Mouse (Mus musculus): Measurements from ENCODE around the gene Rexo4. TPM values are rescaled to one million over a fixed set of nuclear protein-coding genes. Genes with fewer than 3 reads are reported as not detected.

The Rexo4 gene
- polyA plus RNA-seq, 1 experiment from 2014 or later = 40.9 TPM

DNA sequence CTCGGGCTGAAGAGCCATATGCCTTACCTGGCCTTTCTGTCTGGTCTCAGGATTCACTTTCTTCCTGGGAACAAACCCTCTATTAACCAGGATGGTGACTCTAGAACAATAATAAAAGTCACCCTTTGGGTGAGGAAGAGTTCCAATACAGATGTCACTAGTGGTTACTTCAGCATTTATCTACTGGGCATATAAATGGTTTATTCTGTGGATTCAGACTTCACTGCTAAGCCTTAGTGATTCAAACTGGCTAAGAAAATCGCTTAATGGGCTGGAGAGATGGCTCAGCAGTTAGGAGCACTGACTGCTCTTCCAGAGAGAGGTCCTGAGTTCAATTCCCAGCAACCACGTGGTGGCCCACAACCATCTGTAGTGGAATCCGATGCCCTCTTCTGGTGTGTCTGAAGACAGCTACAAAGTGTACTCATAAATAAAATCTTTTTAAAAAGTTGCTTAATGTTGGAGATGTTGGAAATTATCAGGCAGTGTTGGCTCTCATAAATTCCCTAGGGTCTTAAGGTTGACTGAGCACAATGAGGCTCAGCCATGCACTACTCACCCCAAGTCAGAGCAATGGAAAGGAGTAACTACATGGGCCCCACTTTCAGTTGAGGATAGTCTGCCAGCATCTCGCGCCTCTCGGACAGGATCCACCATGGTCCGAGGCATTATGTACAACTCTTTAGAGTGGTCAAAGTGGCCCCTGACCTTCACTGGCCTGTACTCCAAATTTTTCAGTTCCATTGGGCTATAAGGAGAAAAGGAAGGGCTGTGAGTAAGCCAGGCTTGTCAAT is 49.8 kb downstream of the Rexo4 start:
- H3K9ac ChIP-seq = no peak overlapping the region
- no peak overlapping the region for H3K4me3 ChIP-seq
- 0 out of 2 replicates have a peak overlapping the region, but pooled peaks have one; percentile 99 for H3K4me2 ChIP-seq (replicated peaks)
- no peak for ATAC-seq (ENCODE audit: low FRiP score)
- no peaks in the 10 kb centered on the region for H3K9me3 ChIP-seq (replicated peaks)
- 66% methylated on average over 8 of the region's 8 CpGs for WGBS
- H3K27me3 ChIP-seq = no peaks in the 10 kb centered on the region
- peaks cover 53% of the 10 kb centered on the region for H3K36me3 ChIP-seq
- H3K27ac ChIP-seq = no peak overlapping the region
- peaks cover 52% of the 10 kb centered on the region for H3K4me1 ChIP-seq

DNA sequence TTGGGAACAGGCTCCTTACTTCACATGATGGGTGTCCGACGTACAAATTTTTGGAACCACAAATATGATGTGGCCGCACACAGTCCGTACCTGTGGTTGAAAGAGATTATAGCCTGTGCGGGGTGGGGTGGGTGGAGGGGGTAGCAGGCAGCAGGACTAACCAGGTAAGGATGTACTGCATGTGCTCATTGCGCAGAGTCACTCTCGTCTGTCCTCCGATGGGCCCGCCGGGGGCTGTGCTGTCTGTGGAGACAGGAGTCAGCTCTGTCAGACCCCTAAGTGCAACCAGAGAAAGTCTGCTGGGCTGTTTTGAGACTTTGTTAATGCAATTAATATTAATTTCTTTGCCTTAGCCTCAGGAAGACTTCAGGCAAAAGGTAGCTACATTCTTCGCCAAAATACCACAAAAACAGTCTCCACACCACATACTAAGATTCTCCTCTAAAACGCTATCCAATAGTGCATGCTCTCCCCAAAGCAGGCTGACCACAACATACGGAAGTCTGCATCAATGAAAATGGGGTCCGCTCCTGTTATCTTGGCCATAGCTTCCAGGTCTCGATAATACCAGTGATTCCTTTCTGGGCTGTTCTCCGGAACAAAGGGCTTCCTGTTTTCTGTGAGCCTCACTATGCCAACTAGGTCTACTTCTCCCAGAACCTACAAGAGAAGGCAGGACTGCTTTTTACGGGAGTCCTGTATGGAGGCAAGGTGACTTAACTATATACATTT is 50.6 kb downstream of the Rexo4 start:
- no peak for ATAC-seq (ENCODE audit: low FRiP score)
- no peak overlapping the region for H3K9ac ChIP-seq
- H3K4me2 ChIP-seq (replicated peaks) = no peak overlapping the region
- peaks cover 46% of the 10 kb centered on the region for H3K36me3 ChIP-seq
- 87% methylated on average over 17 of the region's 17 CpGs for WGBS
- H3K27me3 ChIP-seq = no peaks in the 10 kb centered on the region
- no peak overlapping the region for H3K27ac ChIP-seq
- H3K4me3 ChIP-seq = no peak overlapping the region
- no peaks in the 10 kb centered on the region for H3K9me3 ChIP-seq (replicated peaks)
- peaks cover 59% of the 10 kb centered on the region for H3K4me1 ChIP-seq

DNA sequence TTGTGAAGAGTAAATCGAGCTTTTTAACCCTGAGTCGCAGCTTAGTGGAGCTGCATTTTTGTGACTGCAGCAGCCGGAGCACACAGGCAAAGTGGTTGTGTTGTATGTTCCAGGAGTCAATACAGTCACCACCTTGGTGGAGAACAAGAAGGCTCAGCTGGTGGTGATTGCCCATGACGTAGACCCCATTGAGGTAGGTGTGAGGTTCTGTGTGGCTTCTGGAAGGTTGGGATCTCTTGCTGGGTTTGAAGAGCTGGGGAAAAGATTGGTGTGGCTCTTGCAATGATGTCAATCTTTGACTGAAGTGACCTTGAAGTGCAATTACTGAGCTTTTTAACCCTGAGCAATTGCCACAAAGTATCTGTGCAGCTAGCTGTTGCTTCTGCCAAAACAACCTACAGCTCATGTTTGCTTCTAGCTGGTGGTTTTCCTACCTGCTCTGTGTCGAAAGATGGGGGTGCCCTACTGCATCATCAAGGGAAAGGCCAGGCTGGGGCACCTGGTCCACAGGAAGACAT is 51.9 kb downstream of the Rexo4 start:
- Histone ChIP-seq H3K27ac (no peak overlapping the region), H3K4me2 (replicated peaks) (peak overlapping the region; percentile 100), H3K9ac (peak overlapping the region; percentile 97), H3K4me1 (peaks cover 53% of the 10 kb centered on the region), H3K9me3 (replicated peaks) (no peaks in the 10 kb centered on the region), H3K36me3 (peaks cover 44% of the 10 kb centered on the region), H3K4me3 (peak overlapping the region; percentile 90), H3K27me3 (no peaks in the 10 kb centered on the region)
- no peak for ATAC-seq (ENCODE audit: low FRiP score)
- 70% methylated on average over 5 of the region's 5 CpGs for WGBS

DNA sequence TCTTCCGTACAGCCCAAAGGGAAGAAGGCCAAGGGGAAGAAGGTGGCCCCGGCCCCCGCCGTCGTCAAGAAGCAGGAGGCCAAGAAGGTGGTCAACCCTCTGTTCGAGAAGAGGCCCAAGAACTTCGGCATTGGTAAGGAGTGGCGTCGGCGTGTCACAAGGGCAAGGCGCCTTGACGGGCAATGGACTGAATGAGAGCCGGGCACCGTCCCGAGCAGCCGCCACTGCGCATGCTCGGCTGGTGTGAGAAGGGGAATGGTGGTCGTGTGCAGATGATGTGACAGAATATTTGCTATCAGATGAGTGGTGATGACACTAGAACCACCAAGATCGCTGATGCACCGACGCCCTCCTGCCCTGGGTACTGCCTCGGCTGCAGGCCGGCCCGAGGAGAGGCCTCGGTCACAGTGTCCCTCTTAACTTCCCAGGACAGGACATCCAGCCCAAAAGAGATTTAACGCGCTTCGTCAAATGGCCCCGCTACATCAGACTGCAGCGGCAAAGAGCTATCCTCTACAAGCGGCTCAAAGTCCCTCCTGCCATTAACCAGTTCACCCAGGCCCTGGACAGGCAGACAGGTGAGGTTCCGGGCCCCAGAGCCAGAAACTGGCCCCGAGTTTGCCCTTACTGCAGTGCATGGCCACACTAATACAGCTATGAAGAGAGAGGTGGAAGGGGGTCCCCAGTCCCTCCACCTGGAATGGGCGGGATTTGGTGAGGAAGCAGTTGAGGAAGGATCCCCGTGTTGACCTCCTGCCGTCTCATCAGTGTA is 53.0 kb downstream of the Rexo4 start:
- Histone ChIP-seq H3K4me3 (peak overlapping the region; percentile 90), H3K4me2 (replicated peaks) (peak overlapping the region; percentile 100), H3K27me3 (no peaks in the 10 kb centered on the region), H3K4me1 (peaks cover 45% of the 10 kb centered on the region), H3K9ac (peak overlapping the region; percentile 97), H3K36me3 (peaks cover 53% of the 10 kb centered on the region), H3K27ac (peak overlapping the region; percentile 89), H3K9me3 (replicated peaks) (no peaks in the 10 kb centered on the region)
- ATAC-seq (ENCODE audit: low FRiP score) = peak; percentile 60
- WGBS = 1% methylated on average over 37 of the region's 37 CpGs

DNA sequence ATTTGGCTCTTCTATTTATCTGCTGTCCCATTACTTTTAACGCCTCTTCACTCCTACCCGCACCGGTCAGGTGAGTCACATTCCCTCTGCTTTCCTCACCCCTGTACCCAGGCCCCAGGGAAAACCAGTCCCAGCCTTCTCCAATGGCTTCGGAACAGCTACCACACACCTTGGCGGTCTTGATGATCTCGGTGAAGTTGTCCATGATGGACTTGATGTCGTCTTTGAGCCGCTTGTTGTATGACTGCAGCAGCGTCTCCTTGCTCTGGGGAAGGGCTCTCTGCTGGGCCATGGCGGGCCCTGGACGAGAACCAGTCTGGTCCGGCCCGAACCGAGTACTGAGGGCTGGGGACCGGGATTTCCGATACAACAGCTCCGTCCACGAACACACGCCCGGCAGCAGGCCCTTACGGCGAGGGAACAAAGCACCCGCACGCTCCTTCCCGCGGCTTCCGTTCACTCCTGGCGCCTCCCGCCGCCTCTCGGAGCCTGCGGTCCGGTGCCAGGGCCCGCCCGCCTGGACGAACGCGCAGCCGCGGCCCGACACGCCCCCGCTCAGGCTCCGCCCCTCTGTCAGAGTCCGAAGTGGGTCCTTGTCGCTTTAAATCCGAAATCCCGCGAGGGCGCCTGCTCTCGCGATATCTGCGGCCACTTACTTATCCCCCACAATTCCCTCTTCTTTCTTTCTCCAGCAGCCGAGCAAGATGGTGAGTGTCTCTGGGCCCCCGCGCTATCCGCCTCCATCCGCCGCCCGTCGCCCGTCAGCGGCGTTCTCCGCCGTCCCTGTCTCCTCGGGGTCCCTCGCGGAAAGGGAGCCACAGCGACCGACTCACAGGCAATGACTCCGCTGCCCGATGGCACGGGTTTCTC is 53.8 kb downstream of the Rexo4 start, which contains the start of the genes Med22 and Rpl7a:
Med22 (minus strand) TSS at position 554 of the 870 bp plus-strand sequence.
Rpl7a (plus strand) TSS at position 641 of the 870 bp plus-strand sequence.
- Histone ChIP-seq H3K9ac (peak within 1 kb of the TSS; percentile 97), H3K27ac (peak within 1 kb of the TSS; percentile 89), H3K9me3 (replicated peaks) (no peaks in the 10 kb centered on the region), H3K4me2 (replicated peaks) (peak within 1 kb of the TSS; percentile 100), H3K4me3 (peak within 1 kb of the TSS; percentile 90), H3K27me3 (no peaks in the 10 kb centered on the region), H3K36me3 (peaks cover 61% of the 10 kb centered on the region), H3K4me1 (peaks cover 41% of the 10 kb centered on the region)
- WGBS = under 1% methylated on average over 73 of the region's 74 CpGs
- ATAC-seq (ENCODE audit: low FRiP score) = peak; percentile 92

DNA sequence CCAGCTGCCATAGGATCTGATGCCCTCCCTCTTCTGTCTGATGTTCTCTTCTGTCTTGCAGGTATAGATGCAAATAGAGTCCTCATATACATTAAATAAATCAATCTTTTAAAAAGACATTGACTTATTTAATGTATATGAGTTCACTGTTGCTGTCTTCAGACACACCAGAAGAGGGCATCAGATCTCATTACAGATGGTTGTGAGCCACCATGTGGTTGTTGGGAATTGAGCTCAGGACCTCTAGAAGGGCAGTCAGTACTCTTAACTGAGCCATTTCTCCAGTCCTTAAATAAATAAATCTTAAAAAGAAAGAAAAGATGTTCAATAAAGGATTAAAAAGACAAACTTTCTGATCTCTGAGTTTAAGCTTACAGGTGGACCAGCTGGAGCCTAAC is 54.8 kb downstream of the Rexo4 start:
- peak overlapping the region; percentile 89; the same call in 1 of the 2 replicates for H3K27ac ChIP-seq
- ATAC-seq (ENCODE audit: low FRiP score) = no peak

DNA sequence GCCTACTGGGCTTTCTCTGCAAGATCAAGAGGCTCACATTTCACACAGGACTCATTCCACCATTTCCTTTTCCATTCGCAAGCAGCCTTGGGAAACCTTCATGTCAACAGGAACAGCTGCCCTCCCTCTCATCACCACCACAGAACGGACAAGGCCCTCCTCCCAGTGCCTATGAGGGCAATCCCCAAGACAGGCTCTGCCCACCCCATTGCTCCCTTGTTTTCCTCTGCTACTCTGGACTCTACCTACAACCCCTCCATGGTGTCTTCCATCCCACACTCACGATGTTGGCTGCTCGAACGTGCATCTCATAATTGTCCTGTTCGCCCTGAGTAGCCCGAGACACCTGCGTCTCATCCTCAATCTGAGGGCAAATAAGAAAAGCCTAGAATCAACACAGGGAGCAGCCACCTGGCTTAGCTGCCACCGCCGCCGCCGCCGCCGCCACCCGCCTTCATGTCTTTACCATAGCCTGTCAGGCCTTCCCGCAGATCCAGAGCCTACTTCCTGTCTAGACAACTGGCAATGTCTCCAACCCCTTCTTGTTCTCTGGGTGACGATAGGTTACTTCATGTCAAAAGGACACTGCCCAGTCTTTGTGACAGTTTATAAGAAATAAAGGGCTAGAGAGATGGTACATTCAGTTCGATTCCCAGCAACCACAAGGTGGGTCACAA is 55.3 kb downstream of the Rexo4 start:
- Histone ChIP-seq H3K9ac (peak overlapping the region; percentile 87), H3K27me3 (no peaks in the 10 kb centered on the region), H3K36me3 (peaks cover 56% of the 10 kb centered on the region), H3K4me1 (peaks cover 35% of the 10 kb centered on the region), H3K27ac (no peak overlapping the region), H3K4me2 (replicated peaks) (peak overlapping the region; percentile 78), H3K9me3 (replicated peaks) (no peaks in the 10 kb centered on the region), H3K4me3 (peak overlapping the region; percentile 90)
- 87% methylated on average over 18 of the region's 18 CpGs for WGBS
- no peak for ATAC-seq (ENCODE audit: low FRiP score)

More for the DNA sequence above, 54.8 kb downstream of the Rexo4 start:
- H3K27me3 ChIP-seq = no peaks in the 10 kb centered on the region
- peaks cover 32% of the 10 kb centered on the region for H3K4me1 ChIP-seq
- H3K4me3 ChIP-seq = peak overlapping the region; percentile 90
- H3K36me3 ChIP-seq = peaks cover 62% of the 10 kb centered on the region
- H3K4me2 ChIP-seq (replicated peaks) = peak overlapping the region; percentile 78
- H3K9ac ChIP-seq = peak overlapping the region; percentile 87
- H3K9me3 ChIP-seq (replicated peaks) = no peaks in the 10 kb centered on the region

DNA sequence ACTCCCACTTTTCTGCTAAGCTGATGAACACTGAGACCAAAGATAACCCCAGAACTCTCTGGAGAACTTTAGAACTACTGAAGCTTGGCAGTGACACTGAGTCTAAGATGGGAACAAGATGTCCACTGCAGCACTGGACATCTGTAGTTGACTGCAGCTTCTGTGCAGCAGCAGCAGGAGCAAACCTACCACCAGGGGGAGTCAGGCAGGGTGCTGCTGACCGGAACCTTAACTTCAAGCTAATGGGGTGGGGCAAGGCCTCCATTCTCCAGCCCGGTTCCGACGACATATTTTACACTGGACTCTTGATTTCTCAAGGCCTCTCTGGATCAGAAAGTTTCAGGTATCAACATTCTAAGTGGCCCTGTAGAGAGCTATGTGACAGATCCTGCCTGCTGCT is 57.1 kb downstream of the Rexo4 start:
- Histone ChIP-seq H3K4me3 (no peak overlapping the region), H3K9me3 (replicated peaks) (no peaks in the 10 kb centered on the region), H3K36me3 (peaks cover 40% of the 10 kb centered on the region), H3K4me1 (peaks cover 37% of the 10 kb centered on the region), H3K27ac (no peak overlapping the region), H3K9ac (0 out of 2 replicates have a peak overlapping the region, but pooled peaks have one; percentile 15), H3K27me3 (no peaks in the 10 kb centered on the region), H3K4me2 (replicated peaks) (no peak overlapping the region)
- 71% methylated on average over 4 of the region's 4 CpGs for WGBS
- ATAC-seq (ENCODE audit: low FRiP score) = no peak

DNA sequence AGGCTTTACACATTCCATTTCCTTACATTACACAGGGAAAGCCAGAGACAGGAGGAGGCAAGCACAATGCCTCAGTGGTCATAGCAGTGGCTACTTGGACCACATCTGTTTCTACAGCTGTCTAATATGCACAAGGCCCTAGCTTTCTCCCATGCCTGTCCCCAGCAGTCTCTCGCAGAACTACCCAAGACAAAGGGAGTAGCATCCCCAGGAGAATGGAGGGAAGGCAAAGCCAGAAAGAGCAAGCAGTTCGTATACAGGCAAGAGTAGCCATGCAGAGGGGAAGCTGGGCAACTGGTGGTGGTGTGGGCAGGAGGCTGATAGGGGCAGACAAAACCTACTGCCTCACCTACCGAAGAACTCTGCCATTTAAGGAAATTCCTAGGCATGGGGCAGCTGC is 57.8 kb downstream of the Rexo4 start:
- no peak overlapping the region for H3K9ac ChIP-seq
- H3K4me3 ChIP-seq = no peak overlapping the region
- no peaks in the 10 kb centered on the region for H3K27me3 ChIP-seq
- no peak overlapping the region for H3K27ac ChIP-seq
- H3K4me1 ChIP-seq = peaks cover 37% of the 10 kb centered on the region
- 92% methylated on average over 3 of the region's 3 CpGs for WGBS
- H3K36me3 ChIP-seq = peaks cover 33% of the 10 kb centered on the region
- no peak overlapping the region for H3K4me2 ChIP-seq (replicated peaks)
- no peaks in the 10 kb centered on the region for H3K9me3 ChIP-seq (replicated peaks)
- ATAC-seq (ENCODE audit: low FRiP score) = no peak

DNA sequence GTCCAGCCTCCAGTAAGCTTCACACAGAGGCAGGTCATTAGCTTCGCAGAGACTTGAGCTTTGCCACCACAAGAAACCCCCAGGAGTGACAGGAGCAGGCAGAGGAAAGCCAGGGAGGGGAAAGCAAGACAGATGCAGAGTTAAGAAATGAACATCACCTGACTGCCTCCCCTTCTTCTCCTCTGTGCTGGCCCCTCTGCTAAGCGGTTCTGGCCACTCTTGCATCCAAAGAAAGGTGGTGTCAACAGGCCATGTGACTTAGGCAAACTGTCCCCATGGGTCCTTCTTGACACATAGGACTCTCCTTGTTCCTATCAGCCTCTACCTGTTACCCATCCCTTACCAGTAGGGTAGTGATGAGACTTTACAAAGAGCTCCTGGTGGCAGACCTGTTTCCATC is 58.2 kb downstream of the Rexo4 start:
- Histone ChIP-seq H3K9ac (no peak overlapping the region), H3K27ac (no peak overlapping the region), H3K27me3 (no peaks in the 10 kb centered on the region), H3K4me2 (replicated peaks) (no peak overlapping the region), H3K36me3 (peaks cover 33% of the 10 kb centered on the region), H3K4me3 (no peak overlapping the region), H3K9me3 (replicated peaks) (no peaks in the 10 kb centered on the region), H3K4me1 (peaks cover 41% of the 10 kb centered on the region)
- WGBS = 88% methylated on average over 2 of the region's 2 CpGs
- ATAC-seq (ENCODE audit: low FRiP score) = no peak
